Mouse (Mus musculus) mouse embryonic stem cell (cell line): ENCODE measurements around the gene Rbm48.
"Not testable (repeated sequence)": the region's sequence is repeated elsewhere in the genome, so short reads cannot be mapped to it uniquely, and the experiment has no call there.

Source experiments
- in situ Hi-C, 2 experiments: fragments of 300-500 bp; cut with MboI; formaldehyde crosslinking; loops; 1 replicate in 1 of 2; 3 replicates in 1 of 2; pipeline ENCODE4 v1.14.3; 2019 to 2020; ENCODE audit warnings: low sequenced_read_pairs in 2 of 2, low pct_unique_long_range_greater_than_20kb in 1 of 2, mixed read lengths in 1 of 2; ENCODE audit not compliant: unreplicated experiment in 1 of 2

The Rbm48 gene

GRCm38 (mm10) chr5:3596399-3596766, at the start of gene Rbm48:
Gene Rbm48 (minus strand): TSS chr5:3596585.
- in situ Hi-C loops = no loop called here

GRCm38 (mm10) chr5:3645326-3645725, 48.9 kb upstream of the Rbm48 start:
- in situ Hi-C loops = no loop called here

- in situ Hi-C loops = no loop called here
These were observed 48.2 kb upstream of the Rbm48 start for GRCm38 (mm10) chr5:3644621-3645020.

- in situ Hi-C loops = no loop called here
These were observed 38.9 kb upstream of the Rbm48 start for GRCm38 (mm10) chr5:3635286-3635685.

GRCm38 (mm10) chr5:3633951-3634350, 37.6 kb upstream of the Rbm48 start:
- in situ Hi-C loops = no loop called here

GRCm38 (mm10) chr5:3633315-3633714, 36.9 kb upstream of the Rbm48 start:
- in situ Hi-C loops = no loop called here

GRCm38 (mm10) chr5:3632285-3632684, 35.9 kb upstream of the Rbm48 start:
- in situ Hi-C loops = no loop called here

- in situ Hi-C loops = no loop called here
These were observed 35.3 kb upstream of the Rbm48 start for GRCm38 (mm10) chr5:3631512-3632271.

GRCm38 (mm10) chr5:3630055-3630454, 33.7 kb upstream of the Rbm48 start:
- in situ Hi-C loops = no loop called here

- in situ Hi-C loops = no loop called here
These were observed 24.1 kb upstream of the Rbm48 start for GRCm38 (mm10) chr5:3620486-3620885.

- in situ Hi-C loops = not testable (repeated sequence)
These were observed 15.4 kb upstream of the Rbm48 start for GRCm38 (mm10) chr5:3611835-3612234.

GRCm38 (mm10) chr5:3609241-3609640, 12.9 kb upstream of the Rbm48 start:
- in situ Hi-C loops = no loop called here

- in situ Hi-C loops = no loop called here
These were observed 10.7 kb upstream of the Rbm48 start for GRCm38 (mm10) chr5:3607114-3607513.

GRCm38 (mm10) chr5:3600790-3601189, 4.4 kb upstream of the Rbm48 start:
- in situ Hi-C loops = no loop called here

- in situ Hi-C loops = no loop called here
These were observed 3.9 kb upstream of the Rbm48 start for GRCm38 (mm10) chr5:3600298-3600697.

GRCm38 (mm10) chr5:3598766-3599165, 2.4 kb upstream of the Rbm48 start:
- in situ Hi-C loops = no loop called here

- in situ Hi-C loops = no loop called here
These were observed 786 bp upstream of the Rbm48 start for GRCm38 (mm10) chr5:3597171-3597570.

- in situ Hi-C loops = no loop called here
These were observed 539 bp downstream of the Rbm48 start, which contains the start of gene Pex1 for GRCm38 (mm10) chr5:3595693-3596398. Gene Pex1 (plus strand): TSS chr5:3596066.

- in situ Hi-C loops = no loop called here
These were observed 17.3 kb downstream of the Rbm48 start for GRCm38 (mm10) chr5:3579066-3579465.

- in situ Hi-C loops = no loop called here
These were observed 18.4 kb downstream of the Rbm48 start for GRCm38 (mm10) chr5:3577939-3578338.
